Mouse (Mus musculus) embryonic fibroblast, embryonic 13.5 days (primary cell): ENCODE measurements around the gene Oasl2.

Experiments
- CTCF ChIP-seq: IDR thresholded peaks from 2 replicates; pipeline ENCODE4 v1.5.1; 2011; ENCODE audit warnings: mild to moderate bottlenecking, control low read depth, low read length, moderate library complexity, borderline replicate concordance; ENCODE audit not compliant: insufficient read depth
- POLR2A ChIP-seq: IDR thresholded peaks from 2 replicates; pipeline ENCODE4 v1.6.1; 2011; ENCODE audit warnings: low read depth, mild to moderate bottlenecking, control low read depth, low read length, moderate library complexity

- TF ChIP-seq CTCF (no peak), POLR2A (no peak)
Measured at GRCm38 (mm10) chr5:114914855-114915254, 18.1 kb downstream of the Oasl2 start.
